Mouse (Mus musculus) small intestine, adult 2 months (tissue): ENCODE measurements around the gene AB124611.

Experiments used
- CTCF ChIP-seq: fragments of 200-500 bp; IDR thresholded peaks from 2 replicates; pipeline ENCODE4 v1.5.1; 2012; ENCODE audit warnings: low read depth, mild to moderate bottlenecking, control low read depth, inconsistent platforms, low read length, moderate library complexity, mixed read lengths; ENCODE audit not compliant: insufficient replicate concordance, insufficient read length; ENCODE audit errors: extremely low read depth
- POLR2A ChIP-seq: fragments of 200-500 bp; IDR thresholded peaks from 2 replicates; pipeline ENCODE4 v1.6.1; 2012; ENCODE audit warnings: low read depth, mild to moderate bottlenecking, control low read depth, inconsistent platforms, low read length, moderate library complexity

- no peak for TF ChIP-seq CTCF
- TF ChIP-seq POLR2A: no peak
These were observed 1.9 kb downstream of the AB124611 start for GRCm38 (mm10) chr9:21527917-21528324.
